Mouse (Mus musculus) gastrocnemius, postnatal 14 days (tissue): Measurements from ENCODE around the gene Gm20431. TPM values are rescaled to one million over a fixed set of nuclear protein-coding genes. Genes with fewer than 3 reads are reported as not detected.

Source experiments
- DNase-seq: peaks from one replicate; pipeline ENCODE4 v3.0.0; 2021; ENCODE audit warnings: mixed read lengths
- intact Hi-C: fragments of 180-260 bp; cut with DNase I; formaldehyde crosslinking; loops from one replicate; pipeline ENCODE4 v1.15.1; 2025; ENCODE audit warnings: low total_unique reads
- total RNA-seq, 2 experiments: library from RNA; stranded (reverse); gene quantifications; 2 replicates each; pipeline ENCODE4 v1.2.3; 2021

The Gm20431 gene
- total RNA-seq, 2 experiments from 2014 or later: 10.3 to 12.3 TPM

DNA sequence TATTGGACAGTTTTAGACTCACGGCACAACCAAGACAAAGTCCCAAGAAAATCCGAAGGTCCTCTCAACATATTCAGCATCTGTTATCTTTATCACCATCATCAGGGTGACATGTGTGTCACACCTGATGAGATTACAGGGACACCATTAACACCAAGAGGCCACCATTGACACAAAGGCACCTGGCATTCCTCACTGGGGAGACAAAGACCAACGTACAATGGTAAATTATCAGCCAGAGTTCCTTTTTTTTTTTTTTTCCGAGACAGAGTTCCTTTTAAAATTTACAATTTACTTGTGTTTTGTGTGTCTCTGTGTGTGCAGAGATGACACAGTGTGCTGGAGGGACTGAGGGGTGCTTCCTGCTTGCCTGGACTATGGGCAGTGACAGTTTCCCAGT is 8.1 kb upstream of the Gm20431 start:
- DNase-seq: no peak
- intact Hi-C loops: no loop called here

DNA sequence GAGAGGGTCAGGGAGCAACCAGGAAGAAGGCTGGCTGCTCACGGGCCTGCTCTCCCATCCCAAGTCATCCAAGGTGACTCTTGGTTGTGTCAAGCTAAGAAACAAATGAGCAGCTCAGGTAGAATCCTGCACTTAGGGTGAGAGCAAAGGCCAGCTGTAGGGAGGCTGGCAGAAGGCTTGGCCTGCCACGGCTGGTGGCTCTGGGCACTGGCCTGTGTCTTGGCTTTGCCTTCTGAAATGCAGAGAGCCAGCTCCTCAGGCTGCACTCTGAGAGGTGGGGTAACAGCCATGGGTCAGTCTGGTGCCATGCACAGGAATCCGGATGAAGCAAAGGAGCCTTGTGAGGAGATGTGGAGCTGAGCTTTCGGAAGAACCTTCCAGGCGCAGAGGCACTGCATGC is 7.1 kb upstream of the Gm20431 start:
- peak; percentile 10 for DNase-seq
- intact Hi-C loops: no loop called here

DNA sequence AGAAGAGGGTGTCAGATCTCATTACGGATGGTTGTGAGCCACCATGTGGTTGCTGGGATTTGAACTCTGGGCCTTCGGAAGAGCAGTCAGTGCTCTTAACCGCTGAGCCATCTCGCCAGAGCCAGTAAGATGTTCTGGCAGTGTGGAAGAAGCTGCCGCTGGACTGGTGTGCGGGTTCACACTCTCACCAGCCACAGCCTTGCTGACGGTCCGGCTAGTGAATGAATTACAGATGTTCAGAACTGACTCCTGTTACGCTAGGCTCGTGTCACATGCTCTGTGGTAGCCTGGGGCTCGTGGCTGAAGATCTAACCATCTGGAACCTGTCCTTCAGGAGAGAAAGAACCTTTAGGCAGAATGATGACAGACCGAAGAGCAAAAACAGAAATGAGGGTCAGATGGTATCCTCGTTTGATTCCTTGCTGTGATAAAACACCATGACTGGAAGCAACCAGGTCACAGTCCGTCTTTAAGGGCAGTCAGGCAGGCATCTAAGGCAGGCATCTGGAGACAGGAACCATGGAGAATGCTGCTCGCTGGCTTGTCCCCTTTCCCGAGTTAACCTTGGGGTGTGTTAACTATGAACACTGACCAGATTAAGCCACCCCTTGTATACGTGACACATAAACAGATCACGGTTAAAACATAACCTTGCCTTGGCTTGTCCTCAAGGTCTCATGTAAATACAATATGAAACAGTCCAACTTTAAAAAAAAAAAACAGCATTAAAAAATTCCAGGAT is 4.8 kb upstream of the Gm20431 start:
- DNase-seq: peak; percentile 1
- intact Hi-C loops: no loop called here

DNA sequence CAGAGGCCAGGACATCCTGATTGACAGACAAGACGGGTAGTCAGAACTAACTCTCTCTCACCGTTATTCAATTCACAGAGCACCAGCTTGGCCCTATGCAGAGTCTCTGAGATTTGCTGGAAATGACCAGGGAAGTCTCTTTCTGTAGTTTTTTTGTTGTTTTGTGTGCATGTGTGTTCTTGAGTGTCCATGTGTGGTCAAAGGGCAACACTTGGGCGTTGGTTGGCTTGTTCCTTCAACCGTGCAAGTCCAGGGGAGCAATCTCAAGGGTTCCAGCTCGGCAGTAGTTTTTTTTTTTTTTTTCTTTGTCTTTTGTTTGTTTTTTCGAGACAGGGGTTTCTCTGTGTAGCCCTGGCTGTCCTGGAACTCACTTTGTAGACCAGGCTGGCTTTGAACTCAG is 1.4 kb upstream of the Gm20431 start:
- intact Hi-C loops: no loop called here
- DNase-seq: no peak

DNA sequence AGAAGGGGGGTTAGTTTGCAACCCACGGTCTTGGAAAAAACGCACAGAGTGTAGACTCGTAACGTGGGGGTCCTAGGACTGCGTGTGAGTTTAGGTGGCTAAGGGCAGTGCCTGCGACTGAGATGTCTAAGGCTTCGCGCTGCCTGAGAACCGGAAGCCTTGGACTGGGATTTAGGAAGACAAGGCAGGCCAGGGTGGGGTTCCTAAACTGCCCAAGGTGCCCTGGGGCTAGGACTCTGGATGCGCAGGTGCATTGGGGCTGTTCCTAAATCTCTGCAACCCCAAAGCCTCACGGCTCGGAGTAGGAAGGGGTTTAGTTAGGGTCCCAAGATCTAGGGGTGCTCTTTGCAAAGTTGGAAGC is 705 bp downstream of the Gm20431 start:
- intact Hi-C loops: no loop called here
- no peak for DNase-seq

DNA sequence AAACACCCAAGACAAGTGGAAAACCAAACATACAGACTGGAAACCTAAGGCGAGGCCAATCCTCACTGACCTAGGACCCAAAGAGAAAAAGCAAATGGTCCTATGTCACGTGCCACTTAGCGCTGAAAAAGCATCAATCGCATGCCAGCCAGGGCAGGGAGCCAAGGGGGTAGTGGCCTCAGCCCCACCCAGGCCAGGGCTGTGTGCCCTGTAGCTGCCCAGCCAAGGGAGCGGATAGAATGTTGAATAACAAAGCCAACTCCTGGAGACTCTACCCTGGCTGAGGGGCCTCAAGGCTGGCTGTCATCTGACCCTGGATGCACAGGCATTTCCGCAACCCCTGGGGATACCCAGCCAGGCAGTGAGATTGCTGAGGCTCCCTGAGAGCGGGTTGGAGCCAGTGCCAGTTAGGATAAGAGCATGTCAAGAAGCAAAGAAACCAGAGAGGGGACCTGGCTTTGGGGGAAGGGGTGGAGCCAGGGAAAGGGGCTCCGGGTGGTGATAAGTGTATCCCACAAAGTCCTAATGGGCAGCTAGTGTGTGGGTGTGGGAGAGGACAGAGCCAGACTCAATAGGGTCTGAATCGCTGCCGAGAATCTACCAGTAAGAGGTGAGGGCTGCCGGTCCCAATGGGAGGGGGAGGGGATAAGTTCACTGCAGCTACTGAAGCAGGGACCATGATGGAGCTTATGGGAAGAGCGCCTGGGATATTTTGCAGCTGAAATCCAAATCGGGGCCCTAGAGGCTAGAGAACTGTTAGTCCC is 1.3 kb downstream of the Gm20431 start:
- intact Hi-C loops: no loop called here
- DNase-seq: peak; percentile 71

DNA sequence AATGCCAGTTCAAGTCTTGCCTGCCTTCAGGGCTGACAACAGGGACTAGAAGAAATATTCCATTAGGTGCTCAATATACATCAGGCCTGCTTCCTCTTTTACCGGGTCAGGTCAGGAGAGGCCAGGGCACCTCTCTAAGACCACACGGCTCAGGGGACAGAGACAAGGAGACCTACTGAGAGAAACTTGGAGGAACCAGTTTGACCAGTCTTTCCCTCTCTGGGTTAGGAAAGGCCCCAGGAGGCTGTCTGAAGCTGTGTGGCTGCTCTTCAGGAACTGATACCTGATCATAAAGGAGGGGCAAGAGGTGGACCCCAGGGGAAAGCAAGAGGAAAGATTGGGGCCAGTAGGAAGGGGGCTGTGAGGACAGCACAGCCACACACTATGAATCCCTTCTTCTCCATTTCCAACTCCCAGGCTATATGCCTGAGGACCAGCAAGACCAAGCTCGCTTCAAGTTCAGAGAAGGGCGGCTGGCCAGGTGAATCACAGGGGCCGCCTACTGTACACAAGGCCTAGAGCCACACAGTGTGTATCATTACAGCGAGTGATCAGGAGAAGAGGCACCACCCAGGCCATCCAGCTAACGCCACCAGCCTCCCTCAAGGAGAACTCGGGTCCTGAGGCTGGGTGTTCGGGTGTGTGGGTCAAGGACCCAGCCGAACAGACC is 2.0 kb downstream of the Gm20431 start:
- no peak for DNase-seq
- intact Hi-C loops: no loop called here

DNA sequence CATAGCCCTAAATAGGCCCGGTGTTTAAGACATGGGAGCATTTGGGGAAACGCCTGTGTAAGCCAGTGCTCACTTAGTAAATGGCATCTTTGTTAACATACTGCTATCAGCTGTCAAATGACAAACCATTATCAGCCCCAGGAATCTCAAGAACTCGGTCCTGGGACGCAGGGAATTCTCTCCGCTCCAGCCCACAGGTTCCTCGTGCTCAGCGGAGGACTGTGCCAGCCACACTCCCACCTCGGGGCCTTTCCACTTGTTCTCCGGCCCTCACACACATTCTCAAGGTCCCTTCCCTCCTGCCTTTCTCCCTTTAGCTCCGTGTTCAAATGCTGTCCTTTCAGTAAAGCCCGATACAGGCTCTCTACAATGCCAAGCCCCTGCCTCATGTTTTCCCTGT is 2.6 kb downstream of the Gm20431 start:
- intact Hi-C loops: no loop called here

DNA sequence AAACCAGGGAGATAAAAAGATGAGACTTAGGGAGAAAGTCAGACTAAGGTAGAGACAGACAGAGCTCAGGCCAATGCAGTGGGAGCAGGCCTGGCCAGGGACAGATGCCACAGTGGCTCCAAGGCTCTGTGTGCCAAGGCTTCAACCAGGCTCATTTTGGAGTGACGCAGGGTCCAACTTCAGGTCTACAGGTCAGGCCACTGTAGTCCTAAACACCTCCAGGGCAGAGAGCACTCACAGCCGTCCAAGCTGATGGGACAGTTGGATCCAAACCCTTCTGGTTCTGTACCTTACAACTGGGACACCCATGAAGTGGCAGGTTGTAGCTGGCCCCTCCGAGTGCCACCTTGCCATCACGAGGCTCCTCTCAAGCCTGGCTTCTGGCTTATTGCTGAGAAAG is 3.3 kb downstream of the Gm20431 start:
- no peak for DNase-seq
- intact Hi-C loops: no loop called here

More for the DNA sequence above, 2.6 kb downstream of the Gm20431 start:
- no peak for DNase-seq

DNA sequence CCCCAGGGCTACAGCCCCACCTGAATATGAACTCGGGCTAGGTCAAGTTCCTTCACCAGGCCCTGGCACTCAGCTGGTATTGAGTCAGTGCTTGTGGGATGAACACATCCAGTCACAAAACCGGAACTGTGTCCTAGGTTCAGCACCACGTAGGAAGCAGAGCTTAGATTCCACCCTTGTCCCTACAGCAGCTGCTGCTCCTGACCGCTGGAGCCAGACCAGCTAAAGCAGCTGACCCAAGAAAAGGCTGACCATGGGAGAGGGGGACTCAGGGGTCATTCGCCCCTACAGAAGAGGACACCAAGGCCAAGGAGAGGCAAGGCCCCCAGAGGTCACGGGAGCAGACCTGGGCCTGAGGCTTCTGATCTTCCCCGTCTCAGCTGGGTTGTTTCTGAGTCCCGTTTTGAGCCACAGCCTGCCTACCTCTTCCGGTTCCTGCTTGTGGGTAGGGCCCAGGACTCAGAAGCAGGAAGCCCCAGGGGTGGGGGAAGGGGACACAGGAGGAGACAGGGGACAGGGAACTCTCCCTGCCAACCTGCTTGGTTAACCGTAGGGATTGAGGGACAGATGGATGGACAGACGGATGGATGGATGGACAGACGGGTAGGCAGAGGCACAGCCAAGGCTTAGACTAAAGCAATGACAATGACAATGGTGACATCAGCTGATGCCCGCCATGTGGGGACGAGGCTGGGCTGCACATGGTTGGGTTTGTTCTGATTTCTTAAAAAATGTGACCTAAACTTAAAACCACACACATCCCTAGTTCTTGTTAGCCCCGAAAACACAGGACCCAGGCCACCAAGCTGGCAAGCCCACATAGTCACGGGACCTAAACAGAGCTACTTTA is 4.4 kb downstream of the Gm20431 start:
- DNase-seq: peak; percentile 39
- intact Hi-C loops: no loop called here

DNA sequence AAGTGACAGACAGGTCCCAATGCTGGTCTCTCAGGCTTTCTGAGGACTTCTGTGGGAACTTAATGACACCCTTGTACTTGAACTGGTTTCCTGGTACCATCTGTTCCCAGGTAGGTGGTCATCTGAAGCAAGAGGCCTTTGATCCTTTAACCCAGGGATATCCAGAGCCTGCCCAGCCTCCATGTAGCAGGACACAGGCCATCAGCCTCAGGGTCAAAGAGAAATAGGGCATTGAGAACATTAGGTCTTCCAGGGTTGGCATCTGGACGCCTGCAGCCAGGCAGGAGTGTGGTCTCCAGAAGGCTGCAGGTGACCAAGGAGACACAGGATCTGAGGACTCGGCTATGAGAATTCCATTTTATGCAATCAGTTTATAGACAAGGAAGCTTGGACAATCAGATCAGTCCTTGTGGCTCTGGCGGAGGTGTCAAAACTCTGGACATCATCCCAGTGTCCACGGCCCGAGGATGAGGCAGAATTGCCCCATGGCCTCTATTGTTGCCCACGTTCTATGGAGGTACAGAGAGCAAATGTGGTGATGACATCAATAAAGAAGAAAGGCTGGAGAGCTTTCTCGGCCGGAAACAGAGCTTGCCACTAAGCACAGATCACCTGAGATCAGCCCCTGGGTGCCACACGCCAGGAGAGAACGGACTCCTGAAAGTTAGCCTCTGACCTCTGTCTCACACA is 6.2 kb downstream of the Gm20431 start:
- intact Hi-C loops: no loop called here
- DNase-seq: no peak

DNA sequence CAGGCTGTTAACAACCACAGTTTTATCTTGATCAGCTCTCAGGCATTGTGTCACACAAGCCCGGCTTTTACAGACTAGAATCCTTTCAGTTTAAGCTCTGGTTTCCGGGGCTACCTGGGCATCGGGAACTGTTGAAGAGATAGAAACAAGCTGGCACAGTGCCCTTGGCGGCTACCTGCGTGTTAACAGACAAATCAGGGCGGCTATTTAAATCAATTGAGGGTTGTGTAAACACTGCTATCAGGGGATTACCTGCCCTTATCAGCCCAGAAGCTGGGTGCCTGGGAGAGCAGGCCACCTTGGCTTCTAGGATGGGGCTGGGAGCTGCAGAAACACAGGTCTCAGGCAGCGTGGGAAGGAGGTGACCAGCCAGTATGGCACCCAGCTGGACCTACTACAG is 8.6 kb downstream of the Gm20431 start:
- intact Hi-C loops: no loop called here
- DNase-seq: peak; percentile 2

DNA sequence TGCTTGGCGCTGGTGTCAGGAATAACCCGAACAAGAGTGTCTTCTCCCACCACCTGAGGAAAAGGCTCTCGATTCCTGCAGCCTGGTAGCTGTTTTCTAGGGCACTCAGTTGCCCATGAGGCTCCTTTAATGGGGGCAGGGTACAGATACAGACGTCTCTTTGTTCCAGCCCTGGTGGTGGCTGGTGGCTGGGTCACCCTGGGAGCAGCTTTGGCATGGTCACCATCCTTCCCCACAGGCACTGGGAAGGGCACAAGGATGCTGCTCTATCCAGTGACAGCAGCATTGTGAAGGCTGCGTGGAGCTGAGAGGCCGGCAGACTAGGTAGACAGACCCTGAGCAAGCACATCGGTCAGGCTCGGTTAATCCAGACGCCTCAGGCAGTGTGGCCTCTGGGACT is 9.7 kb downstream of the Gm20431 start:
- intact Hi-C loops: no loop called here
- peak; percentile 2 for DNase-seq

DNA sequence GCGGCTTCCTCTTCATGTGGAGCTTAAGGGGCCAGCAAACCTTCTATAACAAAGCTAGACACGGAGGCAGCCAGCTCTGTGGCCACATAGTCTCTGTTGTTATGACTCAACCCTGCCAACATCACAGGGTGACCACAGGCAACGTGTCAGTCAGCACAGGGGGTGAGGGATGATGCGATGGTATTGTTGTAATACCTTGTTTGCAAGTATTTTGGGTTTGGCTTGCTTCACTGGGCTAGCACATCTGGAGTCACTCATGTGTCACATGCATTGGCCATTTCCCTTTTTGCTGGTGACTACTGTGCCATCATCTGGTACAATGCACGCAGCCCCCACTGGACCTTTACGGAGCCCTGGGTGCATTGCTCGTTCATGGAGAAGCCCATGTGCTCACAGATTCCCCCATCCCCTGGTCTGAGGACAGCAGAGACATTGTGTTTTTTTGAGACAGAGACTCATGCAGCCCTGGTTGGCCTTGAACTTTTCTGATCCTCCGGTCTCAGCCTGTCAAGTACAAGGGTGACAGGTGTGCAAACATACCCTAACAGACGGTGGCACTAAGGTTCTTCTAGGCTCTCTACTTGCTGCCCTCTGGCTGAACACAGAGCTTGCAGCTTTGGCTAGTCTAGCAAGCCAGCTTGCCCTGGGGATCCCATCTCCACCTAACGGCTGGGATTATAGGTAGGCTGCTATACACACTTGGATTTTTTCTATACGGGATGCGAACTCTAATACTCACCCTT is 11.8 kb downstream of the Gm20431 start:
- DNase-seq: no peak
- intact Hi-C loops: no loop called here

DNA sequence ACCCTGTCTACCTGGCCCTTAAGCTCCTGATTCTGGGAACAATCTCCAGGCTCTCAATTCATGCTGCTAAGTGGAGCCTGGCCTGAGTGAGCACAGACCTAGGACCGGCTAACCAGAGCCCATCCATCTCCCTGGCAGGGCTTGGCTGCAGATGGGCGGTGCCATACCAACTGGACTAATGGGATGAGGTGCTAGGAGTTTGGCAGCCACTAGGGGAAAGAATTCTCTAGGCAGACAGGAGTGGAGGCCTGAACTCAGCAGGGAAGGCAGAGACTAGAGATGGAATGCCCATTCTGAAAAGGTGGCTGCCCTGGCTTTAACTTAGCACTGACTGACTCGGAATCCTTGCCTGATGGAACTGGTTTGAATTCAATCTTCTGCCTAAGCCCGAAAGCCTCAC is 14.9 kb downstream of the Gm20431 start:
- intact Hi-C loops: no loop called here
- no peak for DNase-seq

DNA sequence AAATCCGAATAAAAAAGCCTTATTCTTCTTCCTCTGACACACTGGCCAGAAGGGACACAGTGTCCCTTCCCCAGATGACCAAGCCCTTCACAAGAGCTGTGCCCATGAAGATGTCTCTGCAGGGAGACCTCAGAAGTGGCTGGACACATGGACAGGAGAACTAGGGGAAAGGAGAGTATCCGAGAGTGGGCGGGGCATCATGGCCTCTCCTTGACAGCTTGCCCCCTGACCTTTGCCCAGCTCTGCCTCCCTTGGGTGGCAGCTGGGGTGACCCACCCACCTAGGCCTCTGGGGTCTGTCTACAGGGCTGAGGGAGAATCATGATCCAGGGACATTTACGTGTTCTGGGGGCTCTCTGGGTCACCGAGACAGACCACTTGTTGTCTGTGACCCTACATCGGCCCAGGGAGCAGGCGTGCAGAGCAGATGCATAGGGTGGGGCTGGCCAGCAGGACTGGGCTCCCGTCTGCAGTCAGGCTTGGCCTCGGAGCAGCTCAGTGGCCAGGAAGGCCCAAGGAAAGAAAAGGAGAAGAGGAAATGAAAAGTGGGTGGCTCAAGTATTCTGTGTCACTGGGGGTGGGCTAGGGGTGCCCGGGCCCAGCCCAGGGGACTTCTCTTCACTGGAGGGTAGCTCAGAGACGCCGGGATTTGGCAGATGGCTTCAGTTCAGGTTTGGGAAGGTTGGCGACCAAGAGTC is 17.8 kb downstream of the Gm20431 start:
- peak; percentile 4 for DNase-seq
- intact Hi-C loops: loop anchor here (5.0 kb wide), 2 partner anchors 34 to 254 kb away; no protein-coding TSS in a partner anchor

DNA sequence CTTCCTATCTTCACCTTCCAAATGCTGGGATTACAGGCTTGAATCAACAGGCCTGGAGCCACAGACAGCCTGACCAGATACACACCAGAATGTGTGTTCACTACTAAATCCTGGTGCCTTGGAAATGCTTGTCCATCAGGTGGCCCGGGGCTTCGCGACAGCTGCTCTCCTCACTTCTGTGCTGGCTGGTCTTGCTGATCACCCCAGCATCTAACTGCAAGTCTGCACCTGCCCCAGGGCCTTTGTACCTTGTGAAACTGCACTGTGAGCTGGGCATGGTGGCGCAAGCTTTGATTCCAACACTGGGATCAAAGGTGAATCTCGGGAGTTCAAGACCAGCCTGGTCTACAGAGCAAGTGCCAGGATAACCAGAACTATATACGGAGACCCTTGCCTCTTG is 19.1 kb downstream of the Gm20431 start:
- DNase-seq: peak; percentile 4
- intact Hi-C loops: loop anchor here (5.0 kb wide), 2 partner anchors 35 to 255 kb away; no protein-coding TSS in a partner anchor

DNA sequence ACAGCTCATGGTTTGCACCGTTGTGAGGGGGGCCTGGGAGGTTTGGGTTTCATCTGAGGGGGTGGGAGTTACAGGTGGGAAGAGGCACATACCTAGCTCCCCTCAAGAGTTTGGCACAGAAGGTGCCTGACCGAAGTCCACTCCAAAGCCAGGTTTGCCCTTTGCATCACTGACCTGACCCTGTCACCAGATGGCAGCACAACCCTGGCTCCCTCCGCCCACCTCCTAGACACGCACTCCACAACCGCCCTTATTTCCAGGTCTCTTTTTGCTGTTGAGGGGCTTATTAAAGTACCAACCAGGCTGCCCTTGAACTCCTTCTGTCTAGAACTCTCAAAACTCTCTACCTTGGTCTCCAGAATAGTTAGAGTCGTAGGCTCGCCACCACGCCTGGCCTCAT is 20.0 kb downstream of the Gm20431 start:
- DNase-seq: peak; percentile 59
- intact Hi-C loops: loop anchor here (5.0 kb wide), 2 partner anchors 36 to 256 kb away; no protein-coding TSS in a partner anchor
